Mouse (Mus musculus) left cerebral cortex, adult 2 months (tissue): ENCODE results near the gene Spats1. TPM values are rescaled to one million over a fixed set of nuclear protein-coding genes. Genes with fewer than 3 reads are reported as not detected.
A peak's percentile ranks its signal among the peaks of the same experiment; 100 is the strongest.

Source experiments
- DNase-seq, 2 experiments: peaks; one replicate each; pipeline ENCODE4 v3.0.0; 2021 to 2022; ENCODE audit warnings: low spot score in 2 of 2, mixed read lengths in 1 of 2; ENCODE audit errors: extremely low spot score in 1 of 2
- H3K27ac ChIP-seq: fragments of 200-600 bp; 2 replicates; pipeline ENCODE4 v1.8.1; 2022
- H3K4me3 ChIP-seq: fragments of 200-600 bp; 2 replicates; pipeline ENCODE4 v1.8.1; 2022
- CTCF ChIP-seq: fragments of 200-600 bp; IDR thresholded peaks from 2 replicates; pipeline ENCODE4 v1.8.1; 2022; ENCODE audit warnings: antibody characterized with exemption, mild to moderate bottlenecking, moderate library complexity
- intact Hi-C: fragments of 180-260 bp; cut with DNase I; formaldehyde crosslinking; loops from one replicate; pipeline ENCODE4 v1.15.1; 2025
- total RNA-seq, 2 experiments: library from RNA; stranded (reverse); gene quantifications; 2 replicates each; pipeline ENCODE4 v1.2.3; 2021

Spats1 gene
- total RNA-seq, 2 experiments from 2014 or later = 5.5 to 5.8 TPM

- intact Hi-C loops = no loop called here
- TF ChIP-seq CTCF = no peak
- no peak overlapping the region for H3K4me3 ChIP-seq
- DNase-seq = no peak
- no peak overlapping the region for H3K27ac ChIP-seq
Measured at GRCm38 (mm10) chr17:45398021-45398420, 77.2 kb downstream of the Spats1 start.

GRCm38 (mm10) chr17:45397541-45397940 lies 77.7 kb downstream of the Spats1 start:
- peak; percentile 33 for TF ChIP-seq CTCF
- intact Hi-C loops = no loop called here
- H3K27ac ChIP-seq = no peak overlapping the region
- H3K4me3 ChIP-seq = no peak overlapping the region
- no peak for DNase-seq

GRCm38 (mm10) chr17:45394612-45395011 lies 80.6 kb downstream of the Spats1 start:
- Histone ChIP-seq H3K4me3 (no peak overlapping the region), H3K27ac (no peak overlapping the region)
- intact Hi-C loops = no loop called here
- TF ChIP-seq CTCF = no peak
- DNase-seq = no peak

DNA sequence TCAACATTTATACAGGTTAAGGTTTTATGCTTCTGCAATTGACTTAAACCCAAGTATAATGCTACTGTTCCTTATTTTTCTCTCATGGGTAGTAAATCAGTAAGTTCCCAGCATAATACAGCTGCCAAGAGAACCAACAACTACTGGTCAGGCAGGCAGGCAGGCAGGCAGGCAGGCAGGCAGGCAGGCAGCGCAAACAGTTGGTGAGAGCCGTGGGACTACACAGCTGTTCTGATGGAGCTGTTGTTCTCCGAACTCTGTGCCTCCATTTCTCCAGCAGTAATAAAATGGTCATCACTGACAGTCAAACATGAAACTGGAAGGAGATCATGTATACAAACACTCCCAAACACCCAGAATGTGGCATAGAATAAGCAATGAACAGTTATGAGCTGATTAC lies 81.5 kb downstream of the Spats1 start:
- no peak for TF ChIP-seq CTCF
- Histone ChIP-seq H3K4me3 (no peak overlapping the region), H3K27ac (no peak overlapping the region)
- intact Hi-C loops = no loop called here
- no peak for DNase-seq

Other genes with a start within 250 kb of the Spats1 start
- gene Cdc5l, start 41.7 kb downstream of the Spats1 start, total RNA-seq = 10 to 100 TPM; 55.4 to 57.6 TPM
- 10 to 100 TPM; 27.2 to 29.1 TPM for gene Aars2, start 31.4 kb upstream of the Spats1 start, total RNA-seq
- 1 to 10 TPM; 1.1 to 1.3 TPM for gene Tcte1, start 48.0 kb upstream of the Spats1 start, total RNA-seq
- 100 to 1,000 TPM; 132 to 133 TPM for gene Tmem151b, start 74.3 kb upstream of the Spats1 start, total RNA-seq
- 1 to 10 TPM; 2.3 to 2.4 TPM for gene Nfkbie, start 80.3 kb upstream of the Spats1 start, total RNA-seq
- gene Slc35b2, start 88.5 kb upstream of the Spats1 start, total RNA-seq = 10 to 100 TPM; 21.5 to 26.3 TPM
- gene Hsp90ab1, start 97.9 kb upstream of the Spats1 start, total RNA-seq = 1,000 to 10,000 TPM; 1,492 to 1,507 TPM
- 10 to 100 TPM; 19.7 to 23.6 TPM for gene Slc29a1, start 124.2 kb upstream of the Spats1 start, total RNA-seq
- not detected for gene Mymx, start 126.7 kb upstream of the Spats1 start, total RNA-seq
- 1 to 10 TPM in 1 of 2 experiments, under 1 TPM in 1; 0.25 to 1.5 TPM for gene Capn11, start 183.9 kb upstream of the Spats1 start, total RNA-seq
- gene Mrpl14, start 210.9 kb upstream of the Spats1 start, total RNA-seq = 10 to 100 TPM; 42.4 to 44.1 TPM
- 100 to 1,000 TPM; 176 to 184 TPM for gene Tmem63b, start 211.5 kb upstream of the Spats1 start, total RNA-seq